Mouse (Mus musculus) lung, embryonic 15.5 days (tissue): ENCODE measurements around the gene Slc26a10. TPM values are rescaled to one million over a fixed set of nuclear protein-coding genes. Genes with fewer than 3 reads are reported as not detected.
A peak's percentile ranks its signal among the peaks of the same experiment; 100 is the strongest.
"Not testable (repeated sequence)": the region's sequence is repeated elsewhere in the genome, so short reads cannot be mapped to it uniquely, and the experiment has no call there.

ENCODE experiments used
- ATAC-seq: fragments of 200-750 bp; cut with Nextera tagmentation; 2 replicates; pipeline ENCODE4 v1.8.0; 2017; ENCODE audit warnings: moderate number of reproducible peaks, borderline replicate concordance; ENCODE audit not compliant: low FRiP score, low TSS enrichment; ENCODE audit errors: extremely low read depth
- H3K27ac ChIP-seq: fragments of 300-500 bp; sonication (generic); 2 replicates; pipeline ENCODE4 v1.5.1; 2015; ENCODE audit warnings: moderate library complexity, mild to moderate bottlenecking, inconsistent platforms
- H3K27me3 ChIP-seq: fragments of 300-500 bp; sonication (generic); 2 replicates; pipeline ENCODE4 v1.6.1; 2015; ENCODE audit warnings: inconsistent platforms
- H3K36me3 ChIP-seq: fragments of 300-500 bp; sonication (generic); 2 replicates; pipeline ENCODE4 v1.6.1; 2015; ENCODE audit warnings: inconsistent platforms
- H3K4me1 ChIP-seq: fragments of 300-500 bp; sonication (generic); 2 replicates; pipeline ENCODE4 v1.6.1; 2015; ENCODE audit warnings: inconsistent platforms
- H3K4me2 ChIP-seq: fragments of 300-500 bp; sonication (generic); 2 replicates; pipeline ENCODE4 v1.6.1; 2015; ENCODE audit warnings: inconsistent platforms, mild to moderate bottlenecking, moderate library complexity
- H3K4me3 ChIP-seq: fragments of 300-500 bp; sonication (generic); 2 replicates; pipeline ENCODE4 v1.5.1; 2015; ENCODE audit warnings: mild to moderate bottlenecking, inconsistent platforms
- H3K9ac ChIP-seq: fragments of 300-500 bp; sonication (generic); 2 replicates; pipeline ENCODE4 v1.6.1; 2015; ENCODE audit warnings: inconsistent platforms
- H3K9me3 ChIP-seq: fragments of 300-500 bp; sonication (generic); 2 replicates; pipeline ENCODE4 v1.6.1; 2016; ENCODE audit warnings: inconsistent platforms
- WGBS: fragments of 180-500 bp; shearing (Covaris S2); methylation state at CpG from one replicate; pipeline ENCODE4 v1.1.7; 2015; 5-methylcytosine and 5-hydroxymethylcytosine counted together
- polyA plus RNA-seq: library from polyadenylated mRNA; unstranded; fragments of >200 nt; fragmentation: Nextera tagmentation; extraction: Ambion mirVana; gene quantifications from 2 replicates; pipeline ENCODE4 v1.2.1, GENCODE M21; 2015

Slc26a10 gene
- polyA plus RNA-seq, 1 experiment from 2014 or later, result 0.93 TPM

DNA sequence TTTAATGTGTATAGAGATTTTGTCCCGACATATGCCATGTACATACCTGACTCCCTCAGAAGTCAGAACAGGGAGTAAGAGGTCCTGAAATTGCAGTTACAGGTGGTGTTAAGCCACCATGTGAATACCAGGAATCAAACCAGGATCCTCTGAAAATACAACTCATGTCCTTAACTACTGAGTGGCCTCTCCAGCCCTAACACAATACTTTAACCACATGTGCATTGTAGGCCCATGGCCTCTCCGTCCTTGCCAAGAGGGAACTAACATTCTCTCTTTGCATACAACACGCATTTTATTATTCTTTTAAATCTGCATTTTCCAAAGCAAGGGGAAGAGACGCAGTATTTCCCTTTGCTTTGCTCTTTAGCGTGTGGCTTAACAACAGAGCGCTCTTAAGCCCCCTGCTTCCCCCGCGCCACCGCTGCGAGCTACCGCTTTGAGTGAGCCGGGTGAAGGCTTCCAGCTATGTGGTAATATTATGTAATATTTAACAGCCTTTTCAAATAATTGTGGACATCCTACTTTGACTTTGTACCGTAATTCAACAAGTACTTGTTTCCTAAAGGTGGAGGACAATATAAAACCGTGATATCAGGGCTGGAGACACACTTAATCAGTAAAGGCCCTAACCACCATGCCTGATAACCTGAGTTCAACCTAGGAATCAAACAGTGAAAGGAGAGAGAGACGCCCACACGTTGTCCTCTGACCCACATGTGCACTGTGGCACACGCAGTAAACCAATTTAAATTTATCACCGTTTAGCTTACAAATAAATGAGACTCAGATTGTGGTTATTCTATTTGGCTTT is 41.9 kb downstream of the Slc26a10 start:
- Histone ChIP-seq H3K27me3 (no peaks in the 10 kb centered on the region), H3K4me1 (no peaks in the 10 kb centered on the region), H3K4me3 (no peak overlapping the region), H3K27ac (no peak overlapping the region), H3K9me3 (no peaks in the 10 kb centered on the region), H3K9ac (no peak overlapping the region), H3K4me2 (no peak overlapping the region), H3K36me3 (no peaks in the 10 kb centered on the region)
- no peak for ATAC-seq
- whole genome bisulfite sequencing, result 73% methylated on average over 18 of the region's 18 CpGs

DNA sequence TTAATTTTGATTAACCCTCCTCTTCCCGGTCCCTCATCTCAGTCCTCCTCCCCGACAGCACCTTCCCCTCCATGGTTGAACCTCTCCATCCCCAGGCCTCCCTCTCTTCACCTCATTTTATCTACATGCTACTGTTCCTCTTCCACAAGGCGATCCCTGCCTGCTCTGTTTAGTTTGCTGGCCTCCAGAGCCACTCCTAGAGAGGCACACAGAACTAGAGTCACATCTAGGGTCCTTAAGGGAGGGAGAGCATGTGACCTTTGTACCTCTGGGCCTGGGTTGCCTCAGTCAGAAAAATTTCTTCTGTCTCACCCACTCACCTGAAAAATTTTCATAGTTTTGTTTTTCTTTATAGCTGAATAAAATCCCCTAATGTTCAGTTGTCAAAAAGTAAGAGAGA is 42.5 kb downstream of the Slc26a10 start:
- no peak overlapping the region for H3K4me3 ChIP-seq
- H3K36me3 ChIP-seq, result no peaks in the 10 kb centered on the region
- no peaks in the 10 kb centered on the region for H3K9me3 ChIP-seq
- H3K27ac ChIP-seq, result no peak overlapping the region
- H3K27me3 ChIP-seq, result no peaks in the 10 kb centered on the region
- 68% methylated on average over 3 of the region's 3 CpGs for WGBS
- H3K9ac ChIP-seq, result no peak overlapping the region
- no peak for ATAC-seq
- H3K4me1 ChIP-seq, result no peaks in the 10 kb centered on the region
- H3K4me2 ChIP-seq, result no peak overlapping the region

DNA sequence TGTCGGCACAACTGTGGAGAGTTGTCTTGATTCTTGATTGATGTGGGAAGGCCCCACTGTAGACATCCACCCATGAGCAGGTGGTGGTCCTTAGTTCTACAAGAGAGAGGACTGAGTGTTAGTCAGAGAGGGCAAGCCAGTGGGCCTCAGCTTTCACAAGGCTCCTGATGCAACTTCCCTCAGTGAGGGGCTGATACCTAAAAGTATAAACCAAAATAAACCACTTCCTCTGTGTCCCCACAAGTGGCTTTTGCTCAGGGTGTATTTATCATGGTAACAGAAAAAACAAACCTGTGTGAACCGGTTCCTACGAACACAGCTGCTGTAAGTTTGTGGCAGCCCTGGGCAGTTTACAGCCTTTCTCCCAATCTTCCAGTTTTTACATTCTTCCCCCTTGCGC is 43.9 kb downstream of the Slc26a10 start:
- WGBS, result 70% methylated on average over 4 of the region's 4 CpGs
- H3K27me3 ChIP-seq, result no peaks in the 10 kb centered on the region
- H3K4me1 ChIP-seq, result no peaks in the 10 kb centered on the region
- no peak for ATAC-seq
- no peaks in the 10 kb centered on the region for H3K9me3 ChIP-seq
- H3K27ac ChIP-seq, result no peak overlapping the region
- H3K9ac ChIP-seq, result no peak overlapping the region
- H3K4me3 ChIP-seq, result no peak overlapping the region
- H3K36me3 ChIP-seq, result no peaks in the 10 kb centered on the region
- H3K4me2 ChIP-seq, result no peak overlapping the region

DNA sequence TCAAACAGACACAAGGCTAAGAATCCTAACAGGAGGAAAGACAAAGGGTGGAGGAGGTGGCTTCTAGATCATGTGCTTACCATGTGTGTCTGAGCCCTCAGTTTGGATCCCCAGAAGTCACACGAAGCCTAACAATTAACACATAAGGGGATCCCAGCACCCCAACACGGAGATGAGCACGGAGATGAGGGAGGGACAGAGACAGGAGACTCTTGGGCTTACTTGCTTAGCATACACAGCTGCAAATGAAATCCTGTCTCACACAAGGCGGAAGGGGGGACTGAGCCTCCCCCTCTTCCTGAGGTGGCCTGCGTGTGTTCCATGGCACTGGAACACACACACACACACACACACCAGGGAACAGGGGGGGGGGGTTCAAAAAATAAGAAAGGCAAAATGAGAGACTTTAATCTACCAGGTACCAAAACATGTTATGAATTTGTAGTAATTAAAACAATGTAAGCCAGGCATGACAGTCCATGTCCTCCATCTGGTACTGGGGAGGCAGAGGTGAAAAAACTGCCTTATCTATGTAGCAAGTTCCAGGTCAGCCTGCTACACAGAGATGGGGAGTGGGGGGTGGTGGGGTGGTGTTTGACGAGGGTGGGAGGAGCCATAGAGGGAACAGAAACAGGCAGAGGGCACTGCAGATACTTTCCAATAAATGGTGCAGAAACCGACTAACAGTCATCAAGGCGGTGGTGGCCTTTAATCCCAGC is 45.2 kb downstream of the Slc26a10 start:
- WGBS, result 27% methylated on average over 8 of the region's 8 CpGs
- H3K9me3 ChIP-seq, result no peaks in the 10 kb centered on the region
- H3K9ac ChIP-seq, result no peak overlapping the region
- no peak overlapping the region for H3K4me2 ChIP-seq
- ATAC-seq, result no peak
- no peaks in the 10 kb centered on the region for H3K4me1 ChIP-seq
- no peaks in the 10 kb centered on the region for H3K27me3 ChIP-seq
- no peak overlapping the region for H3K4me3 ChIP-seq
- H3K36me3 ChIP-seq, result no peaks in the 10 kb centered on the region
- no peak overlapping the region for H3K27ac ChIP-seq

DNA sequence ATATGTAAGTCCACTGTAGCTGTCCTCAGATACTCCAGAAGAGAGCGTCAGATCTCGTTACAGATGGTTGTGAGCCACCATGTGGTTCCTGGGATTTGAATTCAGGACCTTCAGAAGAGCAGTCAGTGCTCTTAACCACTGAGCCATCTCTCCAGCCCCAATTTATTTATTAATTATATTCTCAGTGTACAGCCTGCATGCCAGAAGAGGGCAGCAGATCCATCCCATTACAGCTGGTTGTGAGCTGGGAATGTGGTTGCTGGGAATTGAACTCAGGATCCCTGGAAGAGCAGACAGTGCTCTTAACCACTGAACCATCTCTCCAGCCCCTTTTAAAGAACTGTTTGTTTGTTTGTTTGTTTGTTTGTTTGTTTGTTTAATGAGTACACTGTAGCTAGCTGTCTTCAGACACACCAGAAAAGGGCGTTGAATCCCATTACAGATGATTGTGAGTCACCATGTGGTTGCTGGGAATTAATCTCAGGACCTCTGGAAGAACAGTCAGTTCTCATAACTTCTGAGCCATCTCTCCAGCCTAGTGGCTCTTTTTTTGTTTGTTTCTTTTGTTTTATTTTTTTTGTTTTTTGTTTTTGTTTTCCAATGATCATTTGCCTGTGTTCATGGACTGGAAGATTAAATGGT is 45.9 kb downstream of the Slc26a10 start:
- ATAC-seq, H3K9ac ChIP-seq, H3K4me3 ChIP-seq, H3K4me1 ChIP-seq, H3K27me3 ChIP-seq, H3K36me3 ChIP-seq, H3K27ac ChIP-seq, H3K4me2 ChIP-seq, H3K9me3 ChIP-seq: not testable (repeated sequence)
- 61% methylated on average over 3 of the region's 3 CpGs for WGBS

DNA sequence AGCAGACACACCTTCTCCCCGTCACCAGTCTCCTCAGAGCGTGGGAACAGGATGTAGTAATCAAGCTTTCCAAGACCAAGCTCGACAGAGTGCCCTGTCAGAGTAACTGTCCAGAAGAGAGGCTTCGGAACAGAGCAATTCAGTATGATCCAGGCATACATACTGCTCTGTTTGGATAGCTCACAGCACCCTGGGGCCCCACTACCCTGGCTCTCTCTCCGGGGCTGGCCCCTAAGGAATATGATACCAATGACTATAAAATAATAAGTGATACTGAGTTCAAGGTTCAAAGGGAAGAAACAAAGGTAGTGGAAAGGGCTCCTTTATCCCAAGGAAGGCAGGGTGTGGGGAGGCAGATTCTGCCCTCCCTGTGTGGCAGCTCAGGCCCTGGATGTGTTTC is 48.0 kb downstream of the Slc26a10 start:
- no peak overlapping the region for H3K9ac ChIP-seq
- H3K27me3 ChIP-seq, result no peaks in the 10 kb centered on the region
- no peak for ATAC-seq
- 47% methylated on average over 5 of the region's 5 CpGs for WGBS
- H3K4me2 ChIP-seq, result no peak overlapping the region
- H3K36me3 ChIP-seq, result no peaks in the 10 kb centered on the region
- H3K4me3 ChIP-seq, result no peak overlapping the region
- H3K27ac ChIP-seq, result no peak overlapping the region
- no peaks in the 10 kb centered on the region for H3K4me1 ChIP-seq
- H3K9me3 ChIP-seq, result no peaks in the 10 kb centered on the region

DNA sequence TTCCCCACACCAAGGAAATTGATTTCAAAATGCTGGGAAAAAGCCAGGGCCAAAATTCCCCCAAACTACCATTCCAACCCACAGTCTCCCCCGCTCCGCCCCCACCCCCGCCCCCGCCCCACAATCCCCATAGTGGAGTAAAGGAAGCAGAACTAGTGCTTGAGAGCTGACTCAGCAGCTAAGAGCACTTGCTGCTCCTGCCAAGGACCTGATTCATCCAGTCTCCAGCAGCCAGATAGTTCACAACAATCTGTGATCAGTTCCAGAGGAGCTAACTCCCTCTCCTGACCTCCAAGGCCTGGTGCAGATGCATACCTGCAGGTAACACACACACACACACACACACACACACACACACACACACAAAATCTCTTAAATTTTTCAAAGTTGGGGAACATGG is 51.0 kb downstream of the Slc26a10 start:
- Histone ChIP-seq H3K4me3 (no peak overlapping the region), H3K9ac (no peak overlapping the region), H3K4me2 (no peak overlapping the region), H3K9me3 (no peaks in the 10 kb centered on the region), H3K4me1 (no peaks in the 10 kb centered on the region), H3K27me3 (no peaks in the 10 kb centered on the region), H3K27ac (no peak overlapping the region), H3K36me3 (no peaks in the 10 kb centered on the region)
- WGBS, result 63% methylated on average over 4 of the region's 4 CpGs
- ATAC-seq, result no peak

DNA sequence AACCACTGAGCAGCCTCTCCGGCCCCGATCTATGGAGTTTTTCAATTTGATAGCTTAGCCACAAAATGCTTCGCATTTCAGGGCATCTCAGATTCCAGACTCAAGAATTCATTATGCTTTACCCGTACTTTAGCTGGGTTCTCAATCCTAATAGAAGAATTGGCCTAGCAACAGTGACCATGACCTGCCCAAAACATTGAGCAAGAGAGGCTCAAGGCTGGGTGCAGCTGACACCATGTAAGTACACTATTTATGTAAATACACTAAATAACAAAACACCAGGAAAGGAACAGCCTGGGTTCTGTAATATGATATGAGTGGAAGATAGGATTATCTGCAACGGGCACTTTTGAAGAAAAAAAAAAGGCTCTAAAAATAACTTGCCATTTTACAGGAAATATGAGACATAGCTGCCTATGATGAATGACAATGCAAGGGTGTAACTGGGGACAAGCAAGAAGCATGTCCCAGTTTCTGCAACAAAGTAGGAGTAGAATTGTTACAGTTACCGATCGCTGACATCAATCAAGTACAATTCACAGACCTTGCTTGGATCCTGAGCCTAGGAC is 52.6 kb downstream of the Slc26a10 start:
- ATAC-seq, result no peak
- Histone ChIP-seq H3K4me2 (no peak overlapping the region), H3K4me1 (peaks cover 8% of the 10 kb centered on the region), H3K27ac (no peak overlapping the region), H3K9ac (no peak overlapping the region), H3K36me3 (no peaks in the 10 kb centered on the region), H3K27me3 (no peaks in the 10 kb centered on the region), H3K9me3 (no peaks in the 10 kb centered on the region), H3K4me3 (no peak overlapping the region)
- 65% methylated on average over 7 of the region's 7 CpGs for WGBS

DNA sequence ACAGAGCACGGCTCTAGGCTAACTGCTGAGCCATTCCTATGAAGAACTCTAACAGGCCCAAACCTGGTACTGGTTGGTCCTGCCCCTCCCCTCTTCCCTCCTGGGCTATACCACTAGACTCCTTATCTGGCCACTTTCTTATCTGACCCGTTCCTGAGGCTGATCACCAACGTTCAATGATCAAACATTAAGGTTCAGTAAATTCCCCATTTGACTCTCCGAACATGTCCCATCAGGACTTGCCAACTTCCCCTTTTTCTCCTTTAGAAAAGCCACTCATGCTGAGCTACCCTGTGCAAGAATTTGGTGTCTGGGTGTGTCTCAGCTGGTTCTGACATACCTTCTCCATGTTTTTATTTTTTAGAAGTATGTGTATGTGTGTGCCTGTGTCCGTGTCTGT is 53.9 kb downstream of the Slc26a10 start:
- ATAC-seq, result no peak
- no peaks in the 10 kb centered on the region for H3K36me3 ChIP-seq
- H3K27ac ChIP-seq, result no peak overlapping the region
- peaks cover 13% of the 10 kb centered on the region for H3K4me1 ChIP-seq
- no peaks in the 10 kb centered on the region for H3K9me3 ChIP-seq
- H3K27me3 ChIP-seq, result no peaks in the 10 kb centered on the region
- H3K4me2 ChIP-seq, result no peak overlapping the region
- no peak overlapping the region for H3K9ac ChIP-seq
- H3K4me3 ChIP-seq, result no peak overlapping the region
- 64% methylated on average over 5 of the region's 5 CpGs for WGBS

DNA sequence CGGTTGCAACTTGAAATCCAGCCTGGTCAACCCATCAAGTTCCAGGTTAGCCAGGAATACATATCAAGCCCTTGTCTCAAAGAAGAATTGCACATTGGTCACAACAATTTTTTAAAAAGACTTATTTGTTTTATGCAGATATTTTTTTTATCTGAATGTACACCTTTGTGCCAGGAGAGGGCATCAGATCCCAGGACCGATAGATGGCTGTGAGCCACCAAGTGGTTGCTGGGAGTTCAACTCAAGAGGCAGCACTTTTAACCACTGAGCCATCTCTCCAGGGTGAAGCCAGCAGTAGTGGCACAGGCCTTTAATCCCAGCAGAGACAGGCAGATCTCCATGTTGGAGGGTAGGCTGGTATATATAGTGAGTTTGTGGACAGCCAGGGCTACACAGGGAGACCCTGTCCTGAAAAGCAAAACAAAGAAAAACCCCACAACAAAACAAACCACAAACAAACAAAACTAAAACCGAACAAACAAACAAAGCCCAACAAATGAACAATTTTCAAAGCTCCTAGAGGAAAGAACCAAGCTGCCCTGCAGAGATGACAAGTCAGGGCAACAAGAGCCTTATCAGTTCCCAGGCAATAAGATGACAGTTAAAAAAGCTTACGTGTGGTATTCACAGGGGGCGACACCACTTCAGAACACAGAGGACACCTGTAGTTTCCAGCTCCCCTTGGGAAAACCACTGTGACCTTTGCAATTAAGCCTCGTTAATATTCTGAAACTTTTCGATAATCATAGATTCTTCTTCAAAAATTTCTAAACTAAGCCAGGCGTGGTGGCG is 55.0 kb downstream of the Slc26a10 start:
- Histone ChIP-seq H3K27me3 (no peaks in the 10 kb centered on the region), H3K4me3 (no peak overlapping the region), H3K9ac (no peak overlapping the region), H3K27ac (no peak overlapping the region), H3K4me1 (peaks cover 14% of the 10 kb centered on the region), H3K36me3 (no peaks in the 10 kb centered on the region), H3K4me2 (no peak overlapping the region), H3K9me3 (no peaks in the 10 kb centered on the region)
- no peak for ATAC-seq
- WGBS, result 67% methylated on average over 9 of the region's 9 CpGs

DNA sequence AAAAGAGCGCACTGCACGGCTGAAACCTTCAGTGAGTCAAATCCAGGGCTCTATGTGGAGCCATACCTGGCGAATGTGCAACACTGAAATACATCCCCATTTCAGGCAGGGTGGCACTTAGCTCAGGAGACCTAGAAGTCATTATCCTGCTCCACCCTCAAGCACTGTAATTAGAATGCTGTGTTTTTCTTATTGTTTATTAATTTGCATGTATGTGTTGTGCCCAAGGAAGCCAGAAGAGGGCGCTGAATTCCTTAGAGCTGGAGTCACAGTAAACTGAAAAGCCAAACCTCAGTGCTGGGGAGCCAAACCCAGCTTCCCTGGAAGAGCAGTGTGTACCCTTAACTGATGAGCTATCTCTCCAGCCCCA is 57.0 kb downstream of the Slc26a10 start:
- Histone ChIP-seq H3K9me3 (no peaks in the 10 kb centered on the region), H3K4me1 (peaks cover 21% of the 10 kb centered on the region), H3K4me3 (peak overlapping the region; percentile 18), H3K4me2 (peak overlapping the region; percentile 55), H3K9ac (no peak overlapping the region), H3K27ac (no peak overlapping the region), H3K36me3 (peaks cover 9% of the 10 kb centered on the region), H3K27me3 (no peaks in the 10 kb centered on the region)
- no peak for ATAC-seq
- 20% methylated on average over 4 of the region's 4 CpGs for WGBS
